Mouse (Mus musculus): ENCODE results near the gene 5031439G07Rik.

DNA sequence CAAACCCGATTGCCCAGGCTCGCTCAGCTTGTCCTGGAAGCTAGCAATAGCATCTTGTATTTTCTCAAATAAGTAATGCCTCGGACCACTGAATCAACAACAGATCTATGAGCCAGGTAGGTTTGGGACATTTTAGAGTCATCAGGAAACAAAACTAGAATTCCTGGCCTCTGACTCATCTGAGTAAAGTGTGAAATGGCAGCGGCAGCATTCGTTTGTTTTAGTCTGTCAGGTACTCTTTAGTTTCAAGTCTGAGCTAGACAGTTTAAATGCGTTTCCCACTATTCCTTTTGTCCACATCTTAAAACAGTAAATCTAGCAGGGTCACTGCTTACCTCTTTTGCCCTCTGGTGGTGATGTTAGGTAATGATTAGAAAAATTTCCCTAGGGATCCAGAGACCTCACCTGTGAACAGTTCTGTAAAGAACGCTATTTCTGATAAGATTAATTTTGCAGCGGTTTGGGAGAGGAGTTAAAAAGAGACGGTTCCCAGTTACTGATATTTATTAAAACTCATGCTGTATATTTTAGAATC is 63.5 kb downstream of the 5031439G07Rik start:
- TF ChIP-seq POLR2A (IDR thresholded peaks at IDR 0.05; ENCODE audit: borderline replicate concordance, control insufficient read depth, low read depth, low read length) (no peak), CTCF (IDR thresholded peaks at IDR 0.05; ENCODE audit: control insufficient read depth, insufficient read depth, low read length) (no peak)
